Comparison of ENCODE assay signal across 7 mouse cellular contexts in genomic region chr7:100555431-100555951, GRCm38 (mm10). TPM values are rescaled to one million over a fixed set of nuclear protein-coding genes. Genes with fewer than 3 reads are reported as not detected.
DNase-seq lines count a peak whose midpoint lies in the region; ATAC-seq and TF ChIP-seq lines count a peak whose summit lies in the region.

No protein-coding gene starts in this region.

- H3K4me1 ChIP-seq in embryonic facial prominence, embryonic 11.5 days (ENCODE audit: control insufficient read depth, insufficient read depth, low read length), result no peaks in the 10 kb centered on the region
- H3K4me1 ChIP-seq in heart, embryonic 14.5 days (ENCODE audit: control insufficient read depth in 2 of 2, insufficient read depth in 2 of 2, low read length in 2 of 2), result peaks cover 7 to 22% of the 10 kb centered on the region in 2 experiments
- peaks cover 12% of the 10 kb centered on the region for H3K4me1 ChIP-seq in midbrain, embryonic 15.5 days

- no peak for TF ChIP-seq CTCF in left cerebral cortex, adult 2 months (IDR thresholded peaks at IDR 0.05)

- H3K4me2 ChIP-seq in embryonic facial prominence, embryonic 11.5 days (ENCODE audit: low read depth, low read length), result no peak overlapping the region
- peak overlapping the region; percentile 51 for H3K4me2 ChIP-seq in heart, embryonic 14.5 days (ENCODE audit: low read length)
- peak overlapping the region; percentile 19 for H3K4me2 ChIP-seq in midbrain, embryonic 15.5 days

- ATAC-seq in embryonic facial prominence, embryonic 11.5 days (replicated peaks; ENCODE audit: insufficient number of reproducible peaks, low FRiP score, low TSS enrichment, low read depth), result peak; percentile 67; the same call in 1 of the 2 replicates
- peak; percentile 83 for ATAC-seq in heart, embryonic 14.5 days (ENCODE audit: insufficient number of reproducible peaks, insufficient read depth, low FRiP score, low read depth)
- peak; percentile 86 for ATAC-seq in midbrain, embryonic 15.5 days (replicated peaks)

- H3K4me3 ChIP-seq in embryonic facial prominence, embryonic 11.5 days (ENCODE audit: low read depth, low read length), result no peak overlapping the region
- H3K4me3 ChIP-seq in heart, embryonic 14.5 days (ENCODE audit: control insufficient read depth in 1 of 2, insufficient read depth in 1 of 2, low read depth in 1 of 2, low read length in 2 of 2), result no peak overlapping the region
- H3K4me3 ChIP-seq in left cerebral cortex, adult 2 months, result no peak overlapping the region
- H3K4me3 ChIP-seq in midbrain, embryonic 15.5 days, result no peak overlapping the region

- WGBS in embryonic facial prominence, embryonic 11.5 days, result 23% methylated on average over 13 of the region's 13 CpGs
- WGBS in heart, embryonic 14.5 days, result 25% methylated on average over 13 of the region's 13 CpGs
- WGBS in midbrain, embryonic 15.5 days, result 17% methylated on average over 13 of the region's 13 CpGs

- H3K9me3 ChIP-seq in embryonic facial prominence, embryonic 11.5 days (replicated peaks; ENCODE audit: control insufficient read depth, low read length), result no peaks in the 10 kb centered on the region
- no peaks in the 10 kb centered on the region for H3K9me3 ChIP-seq in heart, embryonic 14.5 days (ENCODE audit: control insufficient read depth, low read length)
- H3K9me3 ChIP-seq in midbrain, embryonic 15.5 days, result no peaks in the 10 kb centered on the region

- DNase-seq in cerebellum, adult 11 months, result peak; percentile 31
- peak; percentile 48 for DNase-seq in embryonic facial prominence, embryonic 11.5 days (ENCODE audit: low spot score)
- peak; percentile 44 to 57 for DNase-seq in left cerebral cortex, adult 2 months (ENCODE audit: extremely low spot score in 1 of 2, low spot score in 2 of 2)
- no peak for DNase-seq in B cell, adult 2 months
- no peak for DNase-seq in kidney, postnatal 10 days

- peak overlapping the region; percentile 43; the same call in 1 of the 2 replicates for H3K27ac ChIP-seq in embryonic facial prominence, embryonic 11.5 days (replicated peaks; ENCODE audit: low read depth, low read length)
- H3K27ac ChIP-seq in heart, embryonic 14.5 days (replicated peaks in 1 of 2; ENCODE audit: control insufficient read depth in 1 of 2, insufficient read depth in 1 of 2, low read depth in 2 of 2, low read length in 2 of 2), result peak overlapping the region; percentile 97 to 98
- H3K27ac ChIP-seq in left cerebral cortex, adult 2 months, result peak overlapping the region; percentile 95
- peak overlapping the region; percentile 85 for H3K27ac ChIP-seq in midbrain, embryonic 15.5 days

- no peaks in the 10 kb centered on the region for H3K36me3 ChIP-seq in embryonic facial prominence, embryonic 11.5 days (replicated peaks; ENCODE audit: control insufficient read depth, insufficient read depth, low read depth, low read length)
- peaks cover 20% of the 10 kb centered on the region for H3K36me3 ChIP-seq in heart, embryonic 14.5 days (ENCODE audit: control insufficient read depth, insufficient read depth, low read length)
- H3K36me3 ChIP-seq in midbrain, embryonic 15.5 days (replicated peaks), result no peaks in the 10 kb centered on the region

- H3K27me3 ChIP-seq in embryonic facial prominence, embryonic 11.5 days (ENCODE audit: control insufficient read depth, insufficient read depth, low read length), result no peaks in the 10 kb centered on the region
- H3K27me3 ChIP-seq in heart, embryonic 14.5 days (ENCODE audit: control insufficient read depth, insufficient read depth, low read length), result no peaks in the 10 kb centered on the region
- no peaks in the 10 kb centered on the region for H3K27me3 ChIP-seq in midbrain, embryonic 15.5 days (replicated peaks)

- H3K9ac ChIP-seq in embryonic facial prominence, embryonic 11.5 days (replicated peaks; ENCODE audit: low read length), result peak overlapping the region; percentile 23; the same call in 1 of the 2 replicates
- H3K9ac ChIP-seq in heart, embryonic 14.5 days (ENCODE audit: low read length), result peak overlapping the region; percentile 61
- no peak overlapping the region; the same call in 1 of the 2 replicates for H3K9ac ChIP-seq in midbrain, embryonic 15.5 days

- intact Hi-C loops in left cerebral cortex, adult 2 months (cut with DNase I), result loop anchor here (5.0 kb wide), 1 partner anchor 52 kb away; the partner anchor contains the start of genes Mrpl48 and Rab6a

RNA-seq across cellular contexts. Expression of gene Coa4, which starts 18.6 kb away (rescaled TPM):
- polyA plus RNA-seq in embryonic facial prominence, embryonic 11.5 days (2014; fragmentation: Nextera tagmentation; extraction: Ambion mirVana), result 15.5 and 19.5 TPM in 2 replicates
- 22.8 and 26.6 TPM in 2 replicates for polyA plus RNA-seq in heart, embryonic 14.5 days (2014; fragmentation: Nextera tagmentation; extraction: Ambion mirVana)
- 10 to 100 TPM in 1 of 2 experiments, 1 to 10 TPM in 1; 9.3 to 12.3 TPM for total RNA-seq in left cerebral cortex, adult 2 months (2021)
- 15.5 and 17.7 TPM in 2 replicates for polyA plus RNA-seq in midbrain, embryonic 15.5 days (2015; fragmentation: Nextera tagmentation; extraction: Ambion mirVana)

RNA-seq across cellular contexts. Expression of gene Dnajb13, which starts 40.7 kb away (rescaled TPM):
- 0.07 and 0.60 TPM in 2 replicates for polyA plus RNA-seq in embryonic facial prominence, embryonic 11.5 days (2014; fragmentation: Nextera tagmentation; extraction: Ambion mirVana)
- 0.15 TPM in 1 of 2 replicates, not detected in the other for polyA plus RNA-seq in heart, embryonic 14.5 days (2014; fragmentation: Nextera tagmentation; extraction: Ambion mirVana)
- total RNA-seq in left cerebral cortex, adult 2 months (2021), result under 1 TPM; 0.28 to 0.50 TPM
- polyA plus RNA-seq in midbrain, embryonic 15.5 days (2015; fragmentation: Nextera tagmentation; extraction: Ambion mirVana), result 3.7 and 4.9 TPM in 2 replicates

RNA-seq across cellular contexts. Expression of gene Rab6a, which starts 51.7 kb away (rescaled TPM):
- polyA plus RNA-seq in embryonic facial prominence, embryonic 11.5 days (2014; fragmentation: Nextera tagmentation; extraction: Ambion mirVana), result 156 and 171 TPM in 2 replicates
- polyA plus RNA-seq in heart, embryonic 14.5 days (2014; fragmentation: Nextera tagmentation; extraction: Ambion mirVana), result 107 and 119 TPM in 2 replicates
- total RNA-seq in left cerebral cortex, adult 2 months (2021), result 100 to 1,000 TPM; 394 to 436 TPM
- 253 and 260 TPM in 2 replicates for polyA plus RNA-seq in midbrain, embryonic 15.5 days (2015; fragmentation: Nextera tagmentation; extraction: Ambion mirVana)

RNA-seq across cellular contexts. Expression of gene Mrpl48, which starts 52.6 kb away (rescaled TPM):
- 66.7 and 67.1 TPM in 2 replicates for polyA plus RNA-seq in embryonic facial prominence, embryonic 11.5 days (2014; fragmentation: Nextera tagmentation; extraction: Ambion mirVana)
- 93.8 and 101 TPM in 2 replicates for polyA plus RNA-seq in heart, embryonic 14.5 days (2014; fragmentation: Nextera tagmentation; extraction: Ambion mirVana)
- total RNA-seq in left cerebral cortex, adult 2 months (2021), result 10 to 100 TPM; 73.3 to 78.9 TPM
- 79.0 and 80.2 TPM in 2 replicates for polyA plus RNA-seq in midbrain, embryonic 15.5 days (2015; fragmentation: Nextera tagmentation; extraction: Ambion mirVana)

Comparison
In these comparisons a context has a peak if more than half of its experiments do, and no peak if none do; other contexts are left out.
1. DNase-seq: peak in cerebellum, adult 11 months (single experiment), embryonic facial prominence, embryonic 11.5 days (single experiment) and left cerebral cortex, adult 2 months (2 of 2); none in B cell, adult 2 months (0 of 2) and kidney, postnatal 10 days (single experiment).
2. H3K27ac ChIP-seq: peak in every context shown above with its lines; median percentile 98 in heart, embryonic 14.5 days; 95 in left cerebral cortex, adult 2 months; 85 in midbrain, embryonic 15.5 days; 43 in embryonic facial prominence, embryonic 11.5 days.
3. Peak in every context shown above with its lines, with median percentiles within 50 percentile points of each other: ATAC-seq.